Mouse (Mus musculus) liver, adult 2 months (tissue): ENCODE results near the gene Fam222b.
"Not testable (repeated sequence)": the region's sequence is repeated elsewhere in the genome, so short reads cannot be mapped to it uniquely, and the experiment has no call there.

ENCODE experiments used
- CTCF ChIP-seq: fragments of 200-500 bp; IDR thresholded peaks from 2 replicates; pipeline ENCODE4 v1.5.1; 2011; ENCODE audit warnings: low read depth, low read length, control low read depth
- POLR2A ChIP-seq: fragments of 200-500 bp; IDR thresholded peaks from 2 replicates; pipeline ENCODE4 v1.6.1; 2011; ENCODE audit warnings: low read length, control low read depth; ENCODE audit not compliant: insufficient read depth; ENCODE audit errors: extremely low read depth

DNA sequence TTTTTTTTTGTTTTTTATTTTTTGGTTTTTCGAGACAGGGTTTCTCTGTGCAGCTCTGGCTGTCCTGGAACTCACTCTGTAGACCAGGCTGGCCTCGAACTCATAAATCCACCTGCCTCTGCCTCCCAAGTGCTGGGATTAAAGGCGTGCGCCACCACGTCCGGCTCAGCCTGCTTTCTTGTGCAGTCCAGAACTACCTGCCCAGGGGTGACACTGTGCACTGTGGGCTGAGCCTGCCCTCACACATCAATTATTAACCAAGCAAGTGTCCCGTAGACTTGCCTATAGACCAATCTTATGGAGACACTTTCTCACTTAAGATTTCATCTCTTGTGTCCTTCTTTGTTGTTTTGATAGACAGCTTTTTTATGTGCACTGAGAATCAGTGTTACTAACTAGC is 40.9 kb downstream of the Fam222b start:
- not testable (repeated sequence) for TF ChIP-seq CTCF, POLR2A
